13 mouse cellular contexts compared by ENCODE assay signal in the genomic region with DNA sequence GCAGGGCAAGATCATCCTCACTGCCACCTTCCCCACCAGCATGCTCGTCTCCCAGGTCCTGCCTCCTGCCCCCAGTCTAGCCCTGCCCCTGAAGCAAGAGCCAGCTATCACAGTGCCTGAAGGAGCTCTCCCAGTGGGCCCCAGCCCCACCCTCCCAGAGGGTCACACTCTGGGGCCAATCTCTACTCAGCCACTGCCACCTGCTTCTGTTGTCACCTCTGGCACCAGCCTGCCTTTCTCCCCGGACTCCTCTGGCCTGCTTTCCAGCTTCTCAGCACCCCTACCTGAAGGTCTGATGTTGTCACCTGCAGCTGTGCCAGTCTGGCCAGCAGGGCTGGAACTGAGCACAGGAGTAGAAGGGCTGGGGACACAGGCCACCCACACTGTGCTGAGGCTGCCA. TPM values are rescaled to one million over a fixed set of nuclear protein-coding genes. Genes with fewer than 3 reads are reported as not detected.
DNase-seq lines count a peak whose midpoint lies in the region; ATAC-seq and TF ChIP-seq lines count a peak whose summit lies in the region.
"Had no signal": no experiment of that assay in that cellular context is flagged by ENCODE, and none has a peak within 500 bp of the region (broad histone marks: within the 10 kb centered on the region; RNA-seq: fewer than 3 reads in every experiment).

No protein-coding gene starts in this region.

- H3K36me3 ChIP-seq in hindbrain, embryonic 10.5 days: peaks cover 21% of the 10 kb centered on the region
- H3K36me3 ChIP-seq in hindbrain, postnatal 0 days (ENCODE audit: insufficient read depth, low read length): no peaks in the 10 kb centered on the region
- H3K36me3 ChIP-seq in midbrain, embryonic 11.5 days (ENCODE audit: control insufficient read depth, insufficient read depth, low read length): no peaks in the 10 kb centered on the region; the same call in 1 of the 2 replicates
- no peaks in the 10 kb centered on the region for H3K36me3 ChIP-seq in midbrain, embryonic 14.5 days (ENCODE audit: control insufficient read depth, insufficient read depth, low read length)
- no peaks in the 10 kb centered on the region for H3K36me3 ChIP-seq in stomach, embryonic 15.5 days
- peaks cover 21% of the 10 kb centered on the region for H3K36me3 ChIP-seq in kidney, embryonic 15.5 days
- H3K36me3 ChIP-seq: forebrain, embryonic 15.5 days had no signal

- ATAC-seq in hindbrain, postnatal 0 days: no peak
- no peak for ATAC-seq in midbrain, embryonic 11.5 days (ENCODE audit: low FRiP score)
- no peak for ATAC-seq in midbrain, embryonic 14.5 days (ENCODE audit: low FRiP score, low TSS enrichment)
- no peak for ATAC-seq in stomach, embryonic 15.5 days (ENCODE audit: insufficient read depth, low FRiP score, low read depth)
- ATAC-seq in kidney, embryonic 15.5 days (replicated peaks; ENCODE audit: low FRiP score): no peak
- ATAC-seq: forebrain, embryonic 15.5 days; hindbrain, embryonic 16.5 days had no signal

- no peak overlapping the region for H3K4me2 ChIP-seq in hindbrain, postnatal 0 days (ENCODE audit: low read depth, low read length)
- peak overlapping the region; percentile 95; the same call in 1 of the 2 replicates for H3K4me2 ChIP-seq in midbrain, embryonic 11.5 days
- no peak overlapping the region for H3K4me2 ChIP-seq in midbrain, embryonic 14.5 days (ENCODE audit: low read length)
- H3K4me2 ChIP-seq in stomach, embryonic 15.5 days: 0 out of 2 replicates have a peak overlapping the region, but pooled peaks have one; percentile 85
- H3K4me2 ChIP-seq in kidney, embryonic 15.5 days: no peak overlapping the region

- H3K9me3 ChIP-seq in hindbrain, embryonic 10.5 days: no peaks in the 10 kb centered on the region
- H3K9me3 ChIP-seq in hindbrain, postnatal 0 days (ENCODE audit: low read length): no peaks in the 10 kb centered on the region
- no peaks in the 10 kb centered on the region for H3K9me3 ChIP-seq in midbrain, embryonic 11.5 days (ENCODE audit: control insufficient read depth, low read length)
- no peaks in the 10 kb centered on the region for H3K9me3 ChIP-seq in midbrain, embryonic 14.5 days (ENCODE audit: control insufficient read depth, low read length)
- no peaks in the 10 kb centered on the region for H3K9me3 ChIP-seq in stomach, embryonic 15.5 days
- H3K9me3 ChIP-seq in kidney, embryonic 15.5 days (replicated peaks): no peaks in the 10 kb centered on the region
- H3K9me3 ChIP-seq: forebrain, embryonic 15.5 days had no signal

- H3K4me3 ChIP-seq in hindbrain, embryonic 10.5 days: peak overlapping the region; percentile 79
- H3K4me3 ChIP-seq in hindbrain, postnatal 0 days (ENCODE audit: low read length): no peak overlapping the region
- H3K4me3 ChIP-seq in midbrain, embryonic 11.5 days (ENCODE audit: low read depth, low read length): no peak overlapping the region
- no peak overlapping the region for H3K4me3 ChIP-seq in midbrain, embryonic 14.5 days (replicated peaks; ENCODE audit: low read depth, low read length)
- no peak overlapping the region for H3K4me3 ChIP-seq in stomach, embryonic 15.5 days (replicated peaks)
- no peak overlapping the region for H3K4me3 ChIP-seq in kidney, embryonic 15.5 days (replicated peaks)
- H3K4me3 ChIP-seq: forebrain, embryonic 15.5 days had no signal

- H3K9ac ChIP-seq in hindbrain, postnatal 0 days (replicated peaks; ENCODE audit: low read length): no peak overlapping the region
- no peak overlapping the region for H3K9ac ChIP-seq in midbrain, embryonic 11.5 days (ENCODE audit: low read length)
- H3K9ac ChIP-seq in midbrain, embryonic 14.5 days (replicated peaks; ENCODE audit: low read length): no peak overlapping the region
- H3K9ac ChIP-seq in stomach, embryonic 15.5 days: no peak overlapping the region
- no peak overlapping the region for H3K9ac ChIP-seq in kidney, embryonic 15.5 days
- H3K9ac ChIP-seq: forebrain, embryonic 15.5 days had no signal

- intact Hi-C loops in heart, postnatal 10 days (cut with DNase I): no loop called here

- no peak overlapping the region for H3K27ac ChIP-seq in hindbrain, embryonic 10.5 days
- H3K27ac ChIP-seq in hindbrain, postnatal 0 days: no peak overlapping the region
- no peak overlapping the region for H3K27ac ChIP-seq in midbrain, embryonic 11.5 days (ENCODE audit: low read depth, low read length)
- no peak overlapping the region for H3K27ac ChIP-seq in midbrain, embryonic 14.5 days (replicated peaks; ENCODE audit: low read depth, low read length)
- H3K27ac ChIP-seq in stomach, embryonic 15.5 days: no peak overlapping the region
- no peak overlapping the region for H3K27ac ChIP-seq in kidney, embryonic 15.5 days
- H3K27ac ChIP-seq: forebrain, embryonic 15.5 days had no signal

- peaks cover 59% of the 10 kb centered on the region for H3K4me1 ChIP-seq in hindbrain, embryonic 10.5 days (replicated peaks)
- H3K4me1 ChIP-seq in hindbrain, postnatal 0 days (ENCODE audit: insufficient read depth, low read length): 0 out of 2 replicates have a peak, but pooled peaks cover 4% of the 10 kb centered on the region
- H3K4me1 ChIP-seq in midbrain, embryonic 11.5 days (ENCODE audit: control insufficient read depth, insufficient read depth, low read length): peaks cover 30% of the 10 kb centered on the region
- H3K4me1 ChIP-seq in midbrain, embryonic 14.5 days (ENCODE audit: control insufficient read depth, insufficient read depth, low read length): peaks cover 24% of the 10 kb centered on the region
- peaks cover 30% of the 10 kb centered on the region for H3K4me1 ChIP-seq in stomach, embryonic 15.5 days
- H3K4me1 ChIP-seq in kidney, embryonic 15.5 days: peaks cover 40% of the 10 kb centered on the region

- TF ChIP-seq CTCF in hindbrain, postnatal 0 days (IDR thresholded peaks at IDR 0.05; ENCODE audit: low read depth): no peak

- WGBS in hindbrain, embryonic 10.5 days: 75% methylated on average over 2 of the region's 2 CpGs
- WGBS in hindbrain, postnatal 0 days: 56% methylated on average over 2 of the region's 2 CpGs
- 76% methylated on average over 2 of the region's 2 CpGs for WGBS in midbrain, embryonic 11.5 days
- 59% methylated on average over 2 of the region's 2 CpGs for WGBS in midbrain, embryonic 14.5 days
- 33% methylated on average over 2 of the region's 2 CpGs for WGBS in stomach, embryonic 15.5 days
- 70% methylated on average over 2 of the region's 2 CpGs for WGBS in kidney, embryonic 15.5 days

- peaks cover 3% of the 10 kb centered on the region for H3K27me3 ChIP-seq in hindbrain, embryonic 10.5 days (ENCODE audit: insufficient read depth, poor library complexity, severe bottlenecking)
- peaks cover 5% of the 10 kb centered on the region; the same call in 1 of the 2 replicates for H3K27me3 ChIP-seq in hindbrain, postnatal 0 days (ENCODE audit: insufficient read depth, low read length)
- H3K27me3 ChIP-seq in midbrain, embryonic 11.5 days (ENCODE audit: control insufficient read depth, insufficient read depth, low read length): no peaks in the 10 kb centered on the region
- H3K27me3 ChIP-seq in midbrain, embryonic 14.5 days (ENCODE audit: control insufficient read depth, insufficient read depth, low read length): peaks cover 14% of the 10 kb centered on the region
- no peaks in the 10 kb centered on the region for H3K27me3 ChIP-seq in stomach, embryonic 15.5 days (replicated peaks)
- no peaks in the 10 kb centered on the region for H3K27me3 ChIP-seq in kidney, embryonic 15.5 days
- H3K27me3 ChIP-seq: forebrain, embryonic 15.5 days had no signal

- DNase-seq in hindbrain, embryonic 10.5 days (ENCODE audit: low spot score): no peak
- DNase-seq in hindbrain, postnatal 0 days (ENCODE audit: low spot score): no peak
- DNase-seq in midbrain, embryonic 11.5 days (ENCODE audit: low spot score, missing footprints): no peak
- DNase-seq in midbrain, embryonic 14.5 days: no peak
- DNase-seq in heart, postnatal 10 days: peak; percentile 55 to 58
- DNase-seq: gastrocnemius, postnatal 10 days; kidney, postnatal 25 days; right cerebral cortex, postnatal 25 days had no signal

RNA-seq across cellular contexts. Expression of gene Six5, which starts 2.8 kb away (rescaled TPM):
- polyA plus RNA-seq in hindbrain, embryonic 10.5 days (2016; fragmentation: Nextera tagmentation; extraction: Ambion mirVana): 7.4 and 8.4 TPM in 2 replicates
- 10.3 and 12.1 TPM in 2 replicates for total RNA-seq in hindbrain, postnatal 0 days (2014; rRNA removed)
- polyA plus RNA-seq in hindbrain, postnatal 0 days (2015; fragmentation: Nextera tagmentation; extraction: Ambion mirVana): 1.4 and 1.5 TPM in 2 replicates
- 7.0 and 8.8 TPM in 2 replicates for polyA plus RNA-seq in midbrain, embryonic 11.5 days (2014; fragmentation: Nextera tagmentation; extraction: Ambion mirVana)
- 1.5 and 2.5 TPM in 2 replicates for polyA plus RNA-seq in midbrain, embryonic 14.5 days (2014; fragmentation: Nextera tagmentation; extraction: Ambion mirVana)
- 10 to 100 TPM in 1 of 2 experiments, 1 to 10 TPM in 1; 7.9 to 11.2 TPM for total RNA-seq in heart, postnatal 10 days (2021)
- 10.8 and 12.1 TPM in 2 replicates for polyA plus RNA-seq in stomach, embryonic 15.5 days (2015; fragmentation: Nextera tagmentation; extraction: Ambion mirVana)
- polyA plus RNA-seq in kidney, embryonic 15.5 days (2015; fragmentation: Nextera tagmentation; extraction: Ambion mirVana): 8.0 and 10.1 TPM in 2 replicates

RNA-seq across cellular contexts. Expression of gene Dmpk, which starts 13.6 kb away (rescaled TPM):
- 9.9 and 10.2 TPM in 2 replicates for polyA plus RNA-seq in hindbrain, embryonic 10.5 days (2016; fragmentation: Nextera tagmentation; extraction: Ambion mirVana)
- total RNA-seq in hindbrain, postnatal 0 days (2014; rRNA removed): 19.5 and 27.8 TPM in 2 replicates
- polyA plus RNA-seq in hindbrain, postnatal 0 days (2015; fragmentation: Nextera tagmentation; extraction: Ambion mirVana): 4.8 and 5.6 TPM in 2 replicates
- 7.0 and 7.3 TPM in 2 replicates for polyA plus RNA-seq in midbrain, embryonic 11.5 days (2014; fragmentation: Nextera tagmentation; extraction: Ambion mirVana)
- polyA plus RNA-seq in midbrain, embryonic 14.5 days (2014; fragmentation: Nextera tagmentation; extraction: Ambion mirVana): 9.8 and 13.2 TPM in 2 replicates
- 100 to 1,000 TPM; 288 to 299 TPM for total RNA-seq in heart, postnatal 10 days (2021)
- polyA plus RNA-seq in stomach, embryonic 15.5 days (2015; fragmentation: Nextera tagmentation; extraction: Ambion mirVana): 73.9 and 77.2 TPM in 2 replicates
- polyA plus RNA-seq in kidney, embryonic 15.5 days (2015; fragmentation: Nextera tagmentation; extraction: Ambion mirVana): 18.1 and 24.7 TPM in 2 replicates

RNA-seq across cellular contexts. Expression of gene Gm4969, which starts 21.0 kb away (rescaled TPM):
- polyA plus RNA-seq in hindbrain, embryonic 10.5 days (2016; fragmentation: Nextera tagmentation; extraction: Ambion mirVana): 1.2 and 1.5 TPM in 2 replicates
- 4.6 and 6.3 TPM in 2 replicates for total RNA-seq in hindbrain, postnatal 0 days (2014; rRNA removed)
- 7.7 and 7.9 TPM in 2 replicates for polyA plus RNA-seq in hindbrain, postnatal 0 days (2015; fragmentation: Nextera tagmentation; extraction: Ambion mirVana)
- polyA plus RNA-seq in midbrain, embryonic 11.5 days (2014; fragmentation: Nextera tagmentation; extraction: Ambion mirVana): 0.46 and 0.58 TPM in 2 replicates
- polyA plus RNA-seq in midbrain, embryonic 14.5 days (2014; fragmentation: Nextera tagmentation; extraction: Ambion mirVana): 5.2 and 5.8 TPM in 2 replicates
- total RNA-seq in heart, postnatal 10 days (2021): under 1 TPM; 0.07 to 0.19 TPM
- 2.8 and 3.2 TPM in 2 replicates for polyA plus RNA-seq in stomach, embryonic 15.5 days (2015; fragmentation: Nextera tagmentation; extraction: Ambion mirVana)
- 2.9 and 3.4 TPM in 2 replicates for polyA plus RNA-seq in kidney, embryonic 15.5 days (2015; fragmentation: Nextera tagmentation; extraction: Ambion mirVana)
- total RNA-seq: CH12.LX had no signal

RNA-seq across cellular contexts. Expression of gene Dmwd, which starts 21.2 kb away (rescaled TPM):
- polyA plus RNA-seq in hindbrain, embryonic 10.5 days (2016; fragmentation: Nextera tagmentation; extraction: Ambion mirVana): 16.6 and 20.7 TPM in 2 replicates
- 145 and 151 TPM in 2 replicates for total RNA-seq in hindbrain, postnatal 0 days (2014; rRNA removed)
- 28.9 and 30.9 TPM in 2 replicates for polyA plus RNA-seq in hindbrain, postnatal 0 days (2015; fragmentation: Nextera tagmentation; extraction: Ambion mirVana)
- 15.2 and 16.9 TPM in 2 replicates for polyA plus RNA-seq in midbrain, embryonic 11.5 days (2014; fragmentation: Nextera tagmentation; extraction: Ambion mirVana)
- polyA plus RNA-seq in midbrain, embryonic 14.5 days (2014; fragmentation: Nextera tagmentation; extraction: Ambion mirVana): 33.2 and 39.2 TPM in 2 replicates
- total RNA-seq in heart, postnatal 10 days (2021): 10 to 100 TPM; 48.4 to 50.7 TPM
- polyA plus RNA-seq in stomach, embryonic 15.5 days (2015; fragmentation: Nextera tagmentation; extraction: Ambion mirVana): 13.7 and 15.1 TPM in 2 replicates
- polyA plus RNA-seq in kidney, embryonic 15.5 days (2015; fragmentation: Nextera tagmentation; extraction: Ambion mirVana): 15.4 and 18.7 TPM in 2 replicates
- total RNA-seq: CH12.LX had no signal

RNA-seq across cellular contexts. Expression of gene Fbxo46, which starts 22.4 kb away (rescaled TPM):
- polyA plus RNA-seq in hindbrain, embryonic 10.5 days (2016; fragmentation: Nextera tagmentation; extraction: Ambion mirVana): 17.1 and 19.4 TPM in 2 replicates
- 19.6 and 23.8 TPM in 2 replicates for total RNA-seq in hindbrain, postnatal 0 days (2014; rRNA removed)
- polyA plus RNA-seq in hindbrain, postnatal 0 days (2015; fragmentation: Nextera tagmentation; extraction: Ambion mirVana): 7.7 and 9.0 TPM in 2 replicates
- polyA plus RNA-seq in midbrain, embryonic 11.5 days (2014; fragmentation: Nextera tagmentation; extraction: Ambion mirVana): 9.4 and 9.5 TPM in 2 replicates
- polyA plus RNA-seq in midbrain, embryonic 14.5 days (2014; fragmentation: Nextera tagmentation; extraction: Ambion mirVana): 11.3 and 13.8 TPM in 2 replicates
- 1 to 10 TPM; 5.5 to 7.6 TPM for total RNA-seq in heart, postnatal 10 days (2021)
- 11.6 and 12.8 TPM in 2 replicates for polyA plus RNA-seq in stomach, embryonic 15.5 days (2015; fragmentation: Nextera tagmentation; extraction: Ambion mirVana)
- 16.1 and 16.3 TPM in 2 replicates for polyA plus RNA-seq in kidney, embryonic 15.5 days (2015; fragmentation: Nextera tagmentation; extraction: Ambion mirVana)

Comparison
In these comparisons a context has a peak if more than half of its experiments do, and no peak if none do; other contexts are left out.
1. H3K4me2 ChIP-seq: peak in midbrain, embryonic 11.5 days (single experiment) and stomach, embryonic 15.5 days (single experiment); none in hindbrain, postnatal 0 days (single experiment), midbrain, embryonic 14.5 days (single experiment) and kidney, embryonic 15.5 days (single experiment).
2. DNase-seq: peak in heart, postnatal 10 days (2 of 2); none in hindbrain, embryonic 10.5 days (single experiment), hindbrain, postnatal 0 days (single experiment), midbrain, embryonic 11.5 days (single experiment) and midbrain, embryonic 14.5 days (single experiment).